Mouse (Mus musculus): ENCODE data around the gene Snd1.
A peak's percentile ranks its signal among the peaks of the same experiment; 100 is the strongest.

The Snd1 gene

DNA sequence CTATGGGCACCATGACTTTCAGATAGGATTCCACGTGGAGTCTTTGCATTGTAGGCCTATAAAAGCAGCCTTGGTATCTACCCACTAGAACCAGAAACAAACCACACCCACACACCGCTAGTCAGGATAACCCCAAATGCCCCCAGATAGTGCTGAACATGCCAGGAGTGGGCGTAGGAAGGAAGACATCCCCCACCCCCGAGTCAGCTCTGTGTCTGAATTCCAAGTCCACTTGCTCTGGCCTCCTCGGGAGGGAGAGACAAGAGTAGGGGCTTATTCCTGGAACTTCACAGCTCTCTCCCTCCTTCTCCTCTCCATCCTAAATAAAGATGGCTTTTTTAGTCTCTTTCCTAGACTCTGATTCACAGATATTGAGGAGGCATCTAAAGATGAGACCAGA, 494.7 kb downstream of the Snd1 start:
- no peak for DNase-seq (ENCODE audit: low read depth, low spot score)

DNA sequence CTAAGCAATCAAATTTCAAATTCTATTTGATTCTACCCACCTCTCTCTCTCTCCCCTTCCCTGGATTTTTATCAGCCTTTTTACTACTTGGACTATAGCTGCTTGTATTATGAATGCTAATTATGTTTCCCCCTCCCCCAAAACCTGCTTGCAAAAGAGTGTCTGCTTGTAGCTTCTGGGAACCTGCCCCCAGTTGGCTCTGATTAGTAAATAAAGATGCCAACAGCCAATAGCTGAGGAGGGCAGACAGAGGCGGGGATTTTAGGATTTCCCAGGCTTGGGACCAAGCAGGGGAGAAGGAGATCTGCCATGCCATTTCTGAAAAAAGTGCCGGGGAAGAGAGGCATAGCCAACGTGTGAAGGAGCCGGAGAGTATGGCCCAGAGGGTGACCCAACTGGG, 495.8 kb downstream of the Snd1 start:
- DNase-seq (ENCODE audit: low read depth, low spot score): no peak

DNA sequence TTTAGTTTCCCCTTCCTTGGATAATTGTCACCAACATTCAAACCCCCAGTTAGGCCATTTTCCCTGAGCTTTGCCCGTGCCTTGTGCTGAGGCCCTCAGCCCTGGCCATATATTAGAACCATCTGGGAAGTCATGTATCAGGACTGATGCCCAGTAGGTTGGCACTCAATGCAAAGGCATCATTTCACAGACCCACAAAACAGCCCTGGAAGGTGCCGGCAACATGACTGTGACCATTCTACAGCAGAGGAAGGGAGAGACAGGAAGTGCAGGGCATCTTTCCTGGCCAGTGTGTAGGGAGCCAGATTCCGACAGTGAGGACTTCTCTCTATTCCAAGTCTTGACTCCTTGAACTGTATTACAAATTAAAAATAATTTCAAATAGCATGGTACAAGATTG, 499.6 kb downstream of the Snd1 start:
- no peak for DNase-seq (ENCODE audit: low read depth, low spot score)

DNA sequence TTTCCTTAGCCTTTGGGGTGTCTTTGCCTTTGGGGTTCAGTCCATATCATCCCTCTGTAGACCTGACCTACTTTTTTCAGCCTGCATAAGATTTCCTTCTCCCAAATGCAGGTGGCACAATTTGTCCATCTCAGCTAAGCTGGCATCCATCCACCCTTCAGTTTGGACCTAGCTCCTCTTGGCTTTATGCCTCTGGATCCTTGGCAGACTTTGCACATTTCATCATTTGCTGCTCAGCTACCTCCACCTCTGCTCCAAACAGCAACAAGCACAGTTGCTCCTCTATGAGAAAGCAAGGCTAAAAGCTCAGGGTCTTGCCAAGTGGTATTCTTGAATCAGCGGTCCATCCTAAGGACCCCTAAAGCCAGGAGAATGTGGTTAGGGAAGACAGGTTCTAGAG, 500.2 kb downstream of the Snd1 start:
- DNase-seq (ENCODE audit: low read depth, low spot score): no peak

DNA sequence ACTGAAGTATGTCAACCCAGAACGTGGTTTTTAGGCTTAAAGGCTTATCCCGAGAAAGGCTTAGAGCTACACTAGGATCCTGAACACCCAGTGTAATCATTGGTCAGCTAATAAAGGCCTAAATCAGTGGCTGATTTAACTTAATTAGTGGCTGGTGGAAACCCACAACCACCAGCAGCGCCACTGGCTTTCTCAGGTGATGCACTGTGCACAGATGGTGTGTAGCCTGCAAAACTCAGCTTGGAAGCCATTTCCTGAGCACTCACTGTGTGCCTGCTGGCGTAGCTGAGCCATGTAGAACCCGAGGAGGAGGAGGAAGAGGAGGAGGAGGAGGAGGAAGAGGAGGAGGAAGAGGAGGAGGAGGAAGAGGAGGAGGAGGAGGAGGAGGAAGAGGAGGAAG, 503.1 kb downstream of the Snd1 start:
- no peak for DNase-seq (ENCODE audit: low read depth, low spot score)

DNA sequence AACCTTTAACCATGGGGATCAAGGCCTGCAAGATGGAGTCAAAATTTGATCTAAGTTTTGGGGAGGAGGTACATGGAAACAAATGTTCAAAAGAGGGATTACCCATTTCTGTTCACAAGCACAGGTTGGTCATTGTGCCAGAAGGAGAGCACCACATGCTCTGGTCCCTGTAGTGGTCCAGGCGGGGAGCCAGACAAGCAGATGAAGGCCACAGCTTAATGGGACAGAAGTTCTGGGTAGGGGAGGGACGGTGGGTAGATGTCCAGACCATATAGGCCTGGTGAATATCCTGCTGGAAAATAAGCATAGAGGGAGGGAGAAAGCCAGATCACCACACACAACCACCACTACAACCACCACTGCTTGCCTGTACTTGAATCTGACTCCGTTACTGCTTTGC, 503.9 kb downstream of the Snd1 start:
- no peak for DNase-seq (ENCODE audit: low read depth, low spot score)

DNA sequence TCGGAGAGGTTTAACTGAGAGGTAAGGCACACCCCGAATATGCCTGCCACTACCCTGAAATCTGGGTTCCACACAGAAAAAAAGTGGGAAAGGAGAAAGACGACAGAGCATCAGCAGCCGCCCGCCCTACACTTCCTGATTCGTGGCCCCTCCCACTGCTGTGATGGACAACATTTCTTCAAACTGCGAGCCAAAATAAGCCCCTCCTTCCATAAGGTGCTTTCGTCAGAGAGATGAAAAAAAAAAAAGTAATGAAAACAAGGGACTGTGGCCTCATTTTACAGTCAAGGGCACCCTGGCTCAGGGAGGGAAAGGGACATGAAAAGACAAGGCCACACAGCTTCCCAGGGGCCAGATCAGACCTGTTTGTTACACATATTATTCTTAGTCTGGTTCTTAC, 504.6 kb downstream of the Snd1 start:
- DNase-seq (ENCODE audit: low read depth, low spot score): no peak

DNA sequence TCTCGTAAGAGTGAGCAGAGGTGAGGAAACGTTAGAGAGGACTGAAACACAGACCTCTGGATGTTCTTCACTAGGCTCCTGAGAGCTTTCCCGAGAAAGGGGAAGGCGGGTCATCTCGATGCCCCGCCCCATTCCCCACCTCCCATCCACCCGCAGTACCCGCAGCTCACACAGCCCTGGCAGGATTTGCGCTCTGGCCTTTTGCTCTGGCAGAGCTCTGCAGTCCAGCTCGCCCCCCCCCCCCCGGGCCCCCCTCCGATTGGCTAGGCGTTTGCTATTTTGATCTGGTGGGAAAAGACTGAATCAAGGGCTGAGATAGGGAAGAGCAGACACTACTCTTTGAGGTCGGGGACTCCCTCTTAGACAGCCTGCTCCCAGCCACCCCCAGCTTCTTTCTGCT, 505.3 kb downstream of the Snd1 start:
- DNase-seq (ENCODE audit: low read depth, low spot score): no peak

DNA sequence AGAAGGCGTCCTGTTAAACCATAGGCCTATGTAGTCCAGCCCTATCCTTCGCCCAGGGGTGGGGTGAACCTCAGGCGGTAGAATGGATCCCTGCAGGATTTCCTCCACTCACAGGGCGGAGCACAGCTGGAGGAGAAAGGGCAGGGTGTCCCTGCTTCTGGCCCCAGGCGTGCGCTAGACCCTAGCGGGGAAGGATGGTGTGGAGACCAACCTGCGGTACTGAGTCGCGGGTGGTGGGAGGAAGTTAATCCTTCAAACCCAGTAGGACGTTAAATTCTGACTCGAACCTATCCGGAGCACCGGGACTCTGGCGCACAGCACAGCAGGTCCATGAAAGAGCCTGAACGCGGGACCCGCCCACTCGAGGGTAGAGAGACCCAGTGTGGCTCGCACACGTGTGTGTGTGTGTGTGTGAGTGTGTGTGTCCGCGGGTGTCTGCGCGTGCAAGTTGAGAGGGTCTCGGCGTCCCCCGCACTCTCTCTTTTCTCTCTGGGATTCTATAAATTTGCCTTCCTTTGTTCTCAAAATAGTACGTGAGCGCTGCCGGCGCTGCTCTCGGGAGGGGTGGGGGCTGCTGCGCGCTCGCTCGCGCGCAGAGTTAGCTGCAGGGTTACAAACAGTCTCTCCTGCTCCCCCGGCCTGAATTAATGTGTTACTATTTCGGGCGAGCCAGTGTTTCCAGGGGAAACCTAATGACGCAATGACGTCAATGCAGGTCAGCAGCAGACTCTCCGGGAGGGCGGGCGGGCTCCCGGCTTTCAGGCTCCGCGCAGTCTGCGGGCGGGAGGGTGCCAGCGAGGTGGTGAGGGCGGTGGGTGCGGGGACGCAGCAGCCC, 506.0 kb downstream of the Snd1 start:
- DNase-seq (ENCODE audit: low read depth, low spot score): no peak

DNA sequence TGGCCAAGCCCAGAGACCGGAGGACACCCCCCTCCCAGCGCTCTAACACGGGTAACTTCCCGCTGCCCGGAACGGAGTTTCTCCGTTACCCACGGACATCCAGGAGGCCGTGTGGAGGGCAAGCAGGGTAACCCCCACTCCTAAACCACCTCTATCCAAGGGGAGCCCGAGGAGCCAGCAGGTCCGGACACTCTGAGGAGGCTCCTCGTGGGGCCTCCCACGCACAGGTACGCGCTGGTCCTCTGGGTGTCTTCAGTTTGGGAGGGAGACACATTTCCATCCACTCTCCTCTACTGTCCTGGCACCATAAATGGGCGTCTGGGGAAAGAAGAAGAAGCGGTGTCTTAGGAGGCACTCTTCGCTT, 506.6 kb downstream of the Snd1 start:
- no peak for DNase-seq (ENCODE audit: low read depth, low spot score)

DNA sequence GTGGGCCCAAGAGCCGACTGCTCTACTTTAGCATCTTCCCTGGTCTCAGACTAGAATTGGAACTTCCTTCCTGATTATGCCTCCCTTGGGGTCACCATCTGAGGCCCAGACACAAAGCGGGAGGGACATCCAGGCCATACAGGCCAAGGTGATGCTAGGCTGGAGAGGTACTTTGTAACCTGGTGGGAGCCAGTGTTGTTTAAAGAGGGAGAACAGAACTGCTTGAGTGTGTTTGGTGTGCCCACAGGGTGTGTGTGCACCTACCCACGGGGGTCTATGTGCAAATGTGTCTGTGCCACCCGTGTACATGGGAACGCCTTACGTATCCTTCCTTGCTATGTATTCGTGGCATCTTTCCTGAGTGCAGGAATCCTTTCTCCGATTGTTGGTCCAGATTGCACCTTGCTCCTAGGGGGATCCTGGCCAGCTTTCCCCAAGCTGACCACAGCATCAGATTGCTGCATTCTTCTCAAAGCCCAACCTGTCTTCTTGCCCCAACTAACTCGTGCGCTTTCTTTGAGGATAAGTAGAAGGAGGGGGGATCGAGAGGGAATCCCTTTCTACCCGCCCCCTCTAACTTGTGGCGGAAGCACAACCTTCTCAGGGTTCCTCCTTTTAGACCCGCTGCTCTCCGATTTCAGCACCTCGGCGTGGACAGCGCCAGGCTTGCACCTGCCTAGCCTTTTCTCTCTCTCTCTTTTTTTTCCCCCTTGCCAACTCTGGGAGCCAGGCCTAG, 507.2 kb downstream of the Snd1 start:
- DNase-seq (ENCODE audit: low read depth, low spot score): peak; percentile 34

DNA sequence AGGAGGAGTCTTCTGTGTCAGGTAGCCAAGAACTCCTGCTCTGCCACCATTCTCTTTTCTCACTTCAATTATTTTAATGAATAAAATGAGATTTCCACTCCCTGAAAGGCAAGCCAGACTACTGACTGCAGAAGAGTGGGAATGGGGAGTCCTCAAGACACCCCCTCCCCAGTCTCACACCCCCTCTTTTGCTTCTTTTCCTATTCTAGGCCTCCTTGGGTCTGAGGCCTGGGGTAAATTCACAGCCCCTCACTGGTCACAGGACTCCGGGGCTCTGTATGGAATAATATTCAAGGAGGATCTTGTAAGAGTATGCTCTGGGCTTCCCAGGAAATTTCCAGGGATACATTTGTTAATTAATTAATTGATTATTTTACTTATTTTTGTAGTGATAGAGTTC, 507.9 kb downstream of the Snd1 start:
- DNase-seq (ENCODE audit: low read depth, low spot score): no peak
